Mouse (Mus musculus) stomach, embryonic 14.5 days (tissue): ENCODE results near the gene Asb13. TPM values are rescaled to one million over a fixed set of nuclear protein-coding genes. Genes with fewer than 3 reads are reported as not detected.

Source experiments
- ATAC-seq: fragments of 200-750 bp; cut with Nextera tagmentation; 2 replicates; pipeline ENCODE4 v1.8.0; 2017; ENCODE audit warnings: low read depth, moderate TSS enrichment; ENCODE audit not compliant: insufficient number of reproducible peaks, insufficient read depth, low FRiP score
- H3K27ac ChIP-seq: fragments of 300-500 bp; sonication (generic); 2 replicates; pipeline ENCODE4 v1.5.1; 2014; ENCODE audit warnings: mild to moderate bottlenecking, low read length, moderate library complexity, mixed read lengths
- H3K27me3 ChIP-seq: fragments of 300-500 bp; sonication (generic); 2 replicates; pipeline ENCODE4 v1.6.1; 2014; ENCODE audit warnings: low read length, control low read depth, mixed read lengths; ENCODE audit not compliant: control insufficient read depth, insufficient read depth
- H3K36me3 ChIP-seq: fragments of 300-500 bp; sonication (generic); 2 replicates; pipeline ENCODE4 v1.6.1; 2014; ENCODE audit warnings: mild to moderate bottlenecking, control low read depth, low read length, moderate library complexity, mixed read lengths; ENCODE audit not compliant: control insufficient read depth, insufficient read depth
- H3K4me1 ChIP-seq: fragments of 300-500 bp; sonication (generic); 2 replicates; pipeline ENCODE4 v1.6.1; 2014; ENCODE audit warnings: low read length, control low read depth, mixed read lengths; ENCODE audit not compliant: control insufficient read depth, insufficient read depth
- H3K4me2 ChIP-seq: fragments of 300-500 bp; sonication (generic); replicated peaks from 2 replicates; pipeline ENCODE4 v1.6.1; 2014; ENCODE audit warnings: low read depth, low read length, control low read depth
- H3K4me3 ChIP-seq: fragments of 300-500 bp; sonication (generic); 2 replicates; pipeline ENCODE4 v1.5.1; 2014; ENCODE audit warnings: low read depth, low read length, control low read depth
- H3K9ac ChIP-seq: fragments of 300-500 bp; sonication (generic); replicated peaks from 2 replicates; pipeline ENCODE4 v1.6.1; 2014; ENCODE audit warnings: low read depth, mild to moderate bottlenecking, control low read depth, low read length, moderate library complexity, mixed read lengths
- H3K9me3 ChIP-seq: fragments of 300-500 bp; sonication (generic); 2 replicates; pipeline ENCODE4 v1.6.1; 2016; ENCODE audit warnings: low read depth, low read length, control low read depth; ENCODE audit not compliant: control insufficient read depth
- WGBS: fragments of 180-500 bp; shearing (Covaris S2); extraction: QIAGEN DNeasy Blood & Tissue Kit; methylation state at CpG from one replicate; pipeline ENCODE4 v1.1.7; 2014; 5-methylcytosine and 5-hydroxymethylcytosine counted together
- polyA plus RNA-seq: library from polyadenylated mRNA; unstranded; fragments of >200 nt; fragmentation: Nextera tagmentation; extraction: Ambion mirVana; gene quantifications from 2 replicates; pipeline ENCODE4 v1.2.1, GENCODE M21; 2014

Gene Asb13
- polyA plus RNA-seq, 1 experiment from 2014 or later = 18.1 TPM

- H3K4me2 ChIP-seq = no peak overlapping the region
- no peaks in the 10 kb centered on the region for H3K4me1 ChIP-seq
- H3K27ac ChIP-seq = no peak overlapping the region
- H3K4me3 ChIP-seq = no peak overlapping the region
- H3K9ac ChIP-seq = no peak overlapping the region
- 15% methylated on average over 3 of the region's 3 CpGs for WGBS
- H3K36me3 ChIP-seq = no peaks in the 10 kb centered on the region
- no peak for ATAC-seq
- peaks cover 2% of the 10 kb centered on the region; the same call in 1 of the 2 replicates for H3K9me3 ChIP-seq
- H3K27me3 ChIP-seq = no peaks in the 10 kb centered on the region
Observed at GRCm38 (mm10) chr13:3628102-3628501, 5.7 kb upstream of the Asb13 start.

- no peak for ATAC-seq
- H3K27me3 ChIP-seq = no peaks in the 10 kb centered on the region
- no peaks in the 10 kb centered on the region for H3K36me3 ChIP-seq
- no peak overlapping the region for H3K4me2 ChIP-seq
- 0 out of 2 replicates have a peak, but pooled peaks cover 2% of the 10 kb centered on the region for H3K4me1 ChIP-seq
- H3K4me3 ChIP-seq = no peak overlapping the region
- H3K27ac ChIP-seq = no peak overlapping the region
- peaks cover 2% of the 10 kb centered on the region; the same call in 1 of the 2 replicates for H3K9me3 ChIP-seq
- WGBS = 82% methylated on average over 9 of the region's 9 CpGs
- no peak overlapping the region for H3K9ac ChIP-seq
Observed at GRCm38 (mm10) chr13:3632551-3632950, 1.3 kb upstream of the Asb13 start.

- Histone ChIP-seq H3K36me3 (no peaks in the 10 kb centered on the region), H3K4me2 (peak overlapping the region; percentile 74; the same call in 1 of the 2 replicates), H3K4me3 (no peak overlapping the region), H3K4me1 (0 out of 2 replicates have a peak, but pooled peaks cover 2% of the 10 kb centered on the region), H3K9ac (no peak overlapping the region), H3K27ac (no peak overlapping the region), H3K9me3 (peaks cover 2% of the 10 kb centered on the region; the same call in 1 of the 2 replicates), H3K27me3 (no peaks in the 10 kb centered on the region)
- ATAC-seq = no peak
- 44% methylated on average over 6 of the region's 6 CpGs for WGBS
Observed at GRCm38 (mm10) chr13:3633131-3633530, 701 bp upstream of the Asb13 start.

GRCm38 (mm10) chr13:3635076-3635475 is 1.2 kb downstream of the Asb13 start:
- H3K27me3 ChIP-seq = no peaks in the 10 kb centered on the region
- H3K4me1 ChIP-seq = 0 out of 2 replicates have a peak, but pooled peaks cover 2% of the 10 kb centered on the region
- H3K9me3 ChIP-seq = peaks cover 2% of the 10 kb centered on the region; the same call in 1 of the 2 replicates
- H3K4me3 ChIP-seq = no peak overlapping the region
- ATAC-seq = no peak
- no peak overlapping the region for H3K4me2 ChIP-seq
- WGBS = 87% methylated on average over 3 of the region's 3 CpGs
- no peak overlapping the region for H3K9ac ChIP-seq
- no peaks in the 10 kb centered on the region for H3K36me3 ChIP-seq
- no peak overlapping the region for H3K27ac ChIP-seq

GRCm38 (mm10) chr13:3636797-3637196 is 3.0 kb downstream of the Asb13 start:
- Histone ChIP-seq H3K4me2 (no peak overlapping the region), H3K27ac (no peak overlapping the region), H3K36me3 (no peaks in the 10 kb centered on the region), H3K9ac (no peak overlapping the region), H3K4me1 (0 out of 2 replicates have a peak, but pooled peaks cover 2% of the 10 kb centered on the region), H3K9me3 (no peaks in the 10 kb centered on the region), H3K27me3 (no peaks in the 10 kb centered on the region), H3K4me3 (no peak overlapping the region)
- peak; percentile 76 for ATAC-seq
- 58% methylated on average over 11 of the region's 11 CpGs for WGBS

GRCm38 (mm10) chr13:3642049-3642448 is 8.2 kb downstream of the Asb13 start:
- H3K27ac ChIP-seq = no peak overlapping the region
- no peak overlapping the region for H3K4me3 ChIP-seq
- H3K9ac ChIP-seq = no peak overlapping the region
- 61% methylated on average over 9 of the region's 9 CpGs for WGBS
- peak; percentile 62 for ATAC-seq
- no peaks in the 10 kb centered on the region for H3K27me3 ChIP-seq
- no peak overlapping the region for H3K4me2 ChIP-seq
- H3K36me3 ChIP-seq = no peaks in the 10 kb centered on the region
- no peaks in the 10 kb centered on the region for H3K4me1 ChIP-seq
- no peaks in the 10 kb centered on the region for H3K9me3 ChIP-seq

- no peak overlapping the region for H3K9ac ChIP-seq
- ATAC-seq = peak; percentile 47; the same call in 1 of the 2 replicates
- 79% methylated on average over 5 of the region's 5 CpGs for WGBS
- no peaks in the 10 kb centered on the region for H3K4me1 ChIP-seq
- no peak overlapping the region for H3K4me2 ChIP-seq
- H3K9me3 ChIP-seq = no peaks in the 10 kb centered on the region
- no peaks in the 10 kb centered on the region for H3K27me3 ChIP-seq
- H3K4me3 ChIP-seq = no peak overlapping the region
- no peaks in the 10 kb centered on the region for H3K36me3 ChIP-seq
- H3K27ac ChIP-seq = no peak overlapping the region
Observed at GRCm38 (mm10) chr13:3642538-3642937, 8.7 kb downstream of the Asb13 start.

GRCm38 (mm10) chr13:3644871-3645270 is 11.0 kb downstream of the Asb13 start:
- Histone ChIP-seq H3K36me3 (0 out of 2 replicates have a peak, but pooled peaks cover 5% of the 10 kb centered on the region), H3K4me3 (no peak overlapping the region), H3K27ac (no peak overlapping the region), H3K9ac (no peak overlapping the region), H3K4me2 (no peak overlapping the region), H3K27me3 (no peaks in the 10 kb centered on the region), H3K4me1 (no peaks in the 10 kb centered on the region), H3K9me3 (no peaks in the 10 kb centered on the region)
- peak; percentile 64 for ATAC-seq
- WGBS = 72% methylated on average over 5 of the region's 5 CpGs

GRCm38 (mm10) chr13:3645919-3646318 is 12.1 kb downstream of the Asb13 start:
- WGBS = 67% methylated on average over 3 of the region's 3 CpGs
- peak; percentile 29; the same call in 1 of the 2 replicates for ATAC-seq
- Histone ChIP-seq H3K4me1 (no peaks in the 10 kb centered on the region), H3K27me3 (no peaks in the 10 kb centered on the region), H3K9ac (no peak overlapping the region), H3K27ac (peak overlapping the region; percentile 63), H3K9me3 (no peaks in the 10 kb centered on the region), H3K4me3 (no peak overlapping the region), H3K4me2 (no peak overlapping the region), H3K36me3 (0 out of 2 replicates have a peak, but pooled peaks cover 5% of the 10 kb centered on the region)
